Mouse (Mus musculus): ENCODE measurements at regions not wholly inside any gene's neighbourhood (a gene's known extent, or its start where the extent isn't known, plus 50 kb on each side); places are given as distances from the start of the nearest gene placed in this dataset.

- TF ChIP-seq CTCF (IDR thresholded peaks at IDR 0.05) (no peak), POLR2A (IDR thresholded peaks at IDR 0.05; ENCODE audit: insufficient read depth, low read depth, low read length) (no peak)
These were observed 135.4 kb upstream of the Fn1 start for GRCm38 (mm10) chr1:71788408-71788807.
